15 mouse cellular contexts compared by ENCODE assay signal in genomic region chr12:76640620-76641019, GRCm38 (mm10).
DNase-seq lines count a peak whose midpoint lies in the region; ATAC-seq lines count a peak whose summit lies in the region.
"Had no signal": no experiment of that assay in that cellular context is flagged by ENCODE, and none has a peak within 500 bp of the region (broad histone marks: within the 10 kb centered on the region; RNA-seq: fewer than 3 reads in every experiment).

No protein-coding gene starts in this region.

- H3K27me3 ChIP-seq in heart, embryonic 12.5 days (replicated peaks) = 0 out of 2 replicates have a peak, but pooled peaks cover 4% of the 10 kb centered on the region
- H3K27me3 ChIP-seq in forebrain, embryonic 12.5 days = no peaks in the 10 kb centered on the region
- no peaks in the 10 kb centered on the region for H3K27me3 ChIP-seq in hindbrain, embryonic 16.5 days (replicated peaks; ENCODE audit: control insufficient read depth, insufficient read depth, low read length)
- H3K27me3 ChIP-seq: midbrain, embryonic 13.5 days; neural tube, embryonic 15.5 days; stomach, embryonic 15.5 days had no signal

- no peak overlapping the region for H3K4me3 ChIP-seq in heart, embryonic 12.5 days
- no peak overlapping the region for H3K4me3 ChIP-seq in forebrain, embryonic 12.5 days (replicated peaks)
- H3K4me3 ChIP-seq in hindbrain, embryonic 16.5 days (ENCODE audit: low read length) = no peak overlapping the region
- H3K4me3 ChIP-seq: midbrain, embryonic 13.5 days; neural tube, embryonic 15.5 days; stomach, embryonic 15.5 days had no signal

- peaks cover 23% of the 10 kb centered on the region for H3K4me1 ChIP-seq in heart, embryonic 12.5 days (replicated peaks)
- peaks cover 16% of the 10 kb centered on the region for H3K4me1 ChIP-seq in forebrain, embryonic 12.5 days
- peaks cover 8% of the 10 kb centered on the region for H3K4me1 ChIP-seq in hindbrain, embryonic 16.5 days (ENCODE audit: control insufficient read depth, insufficient read depth, low read depth, low read length)

- no peaks in the 10 kb centered on the region for H3K9me3 ChIP-seq in heart, embryonic 12.5 days (replicated peaks)
- H3K9me3 ChIP-seq in forebrain, embryonic 12.5 days = no peaks in the 10 kb centered on the region
- no peaks in the 10 kb centered on the region for H3K9me3 ChIP-seq in hindbrain, embryonic 16.5 days (ENCODE audit: control insufficient read depth, low read length)
- H3K9me3 ChIP-seq: midbrain, embryonic 13.5 days; neural tube, embryonic 15.5 days; stomach, embryonic 15.5 days had no signal

- 31% methylated on average over 8 of the region's 8 CpGs for WGBS in heart, embryonic 12.5 days
- WGBS in forebrain, embryonic 12.5 days = 31% methylated on average over 8 of the region's 8 CpGs
- WGBS in hindbrain, embryonic 16.5 days = 44% methylated on average over 8 of the region's 8 CpGs

- peak; percentile 59 to 64 for DNase-seq in cerebellum, adult 18-20 months
- no peak for DNase-seq in cerebellum, adult 9-10 months
- no peak for DNase-seq in heart, postnatal 14 days
- peak; percentile 26 for DNase-seq in 3T3-L1 (ENCODE audit: low read depth, low spot score)
- DNase-seq in urinary bladder, adult 2 months (ENCODE audit: low spot score) = no peak
- DNase-seq: adrenal gland, adult 8-10 months; kidney, adult 11 months; lung, adult 2 months; right cerebral cortex, postnatal 4 days had no signal

- 0 out of 2 replicates have a peak overlapping the region, but pooled peaks have one; percentile 1 for H3K4me2 ChIP-seq in heart, embryonic 12.5 days
- H3K4me2 ChIP-seq in forebrain, embryonic 12.5 days = 0 out of 2 replicates have a peak overlapping the region, but pooled peaks have one; percentile 0
- no peak overlapping the region for H3K4me2 ChIP-seq in hindbrain, embryonic 16.5 days (ENCODE audit: low read length)
- H3K4me2 ChIP-seq: midbrain, embryonic 13.5 days; neural tube, embryonic 15.5 days; stomach, embryonic 15.5 days had no signal

- H3K27ac ChIP-seq in heart, embryonic 12.5 days (ENCODE audit: poor library complexity, severe bottlenecking) = no peak overlapping the region
- no peak overlapping the region for H3K27ac ChIP-seq in forebrain, embryonic 12.5 days
- no peak overlapping the region for H3K27ac ChIP-seq in hindbrain, embryonic 16.5 days (ENCODE audit: low read depth, low read length)
- H3K27ac ChIP-seq: midbrain, embryonic 13.5 days; neural tube, embryonic 15.5 days; stomach, embryonic 15.5 days had no signal

- ATAC-seq in heart, embryonic 12.5 days (ENCODE audit: insufficient number of reproducible peaks, low FRiP score) = no peak
- ATAC-seq in forebrain, embryonic 12.5 days (ENCODE audit: low FRiP score) = 0 out of 2 replicates have a peak, but pooled peaks have one; percentile 14
- ATAC-seq in hindbrain, embryonic 16.5 days = no peak
- ATAC-seq: midbrain, embryonic 13.5 days had no signal

- no peak overlapping the region for H3K9ac ChIP-seq in heart, embryonic 12.5 days
- H3K9ac ChIP-seq in forebrain, embryonic 12.5 days = no peak overlapping the region
- H3K9ac ChIP-seq in hindbrain, embryonic 16.5 days (ENCODE audit: low read depth, low read length) = no peak overlapping the region
- H3K9ac ChIP-seq: midbrain, embryonic 13.5 days; neural tube, embryonic 15.5 days; stomach, embryonic 15.5 days had no signal

- no peaks in the 10 kb centered on the region for H3K36me3 ChIP-seq in heart, embryonic 12.5 days
- no peaks in the 10 kb centered on the region for H3K36me3 ChIP-seq in forebrain, embryonic 12.5 days (replicated peaks)
- H3K36me3 ChIP-seq in hindbrain, embryonic 16.5 days (ENCODE audit: control insufficient read depth, insufficient read depth, low read length) = no peaks in the 10 kb centered on the region
- H3K36me3 ChIP-seq: midbrain, embryonic 13.5 days; neural tube, embryonic 15.5 days; stomach, embryonic 15.5 days had no signal

- intact Hi-C loops in heart, postnatal 14 days (cut with DNase I) = no loop called here

Comparison
In these comparisons a context has a peak if more than half of its experiments do, and no peak if none do; other contexts are left out.
1. DNase-seq: peak in cerebellum, adult 18-20 months (2 of 2) and 3T3-L1 (single experiment); none in cerebellum, adult 9-10 months (single experiment), heart, postnatal 14 days (0 of 2) and urinary bladder, adult 2 months (single experiment).